ENCODE assay signal across 9 mouse cellular contexts in the genomic region with DNA sequence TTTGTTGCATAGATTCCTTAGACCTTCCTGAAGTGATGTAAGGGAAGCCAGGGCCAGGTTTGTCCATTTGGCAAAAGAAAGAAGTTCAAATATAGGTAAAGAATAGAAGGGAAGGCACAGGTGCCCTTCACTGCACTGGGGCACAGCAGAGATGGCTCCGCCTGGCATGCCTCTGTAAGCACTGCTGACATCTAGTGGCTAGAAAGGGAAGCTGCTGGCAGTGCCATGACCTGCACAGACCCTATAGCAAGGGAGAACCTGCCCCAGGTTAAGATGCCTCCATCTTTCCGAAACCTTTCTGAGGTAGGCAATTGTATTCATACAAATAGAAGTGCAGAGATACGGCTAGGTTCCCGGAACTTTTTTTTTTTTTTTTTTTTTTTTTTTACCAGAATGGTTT. TPM values are rescaled to one million over a fixed set of nuclear protein-coding genes. Genes with fewer than 3 reads are reported as not detected.
DNase-seq lines count a peak whose midpoint lies in the region; ATAC-seq and TF ChIP-seq lines count a peak whose summit lies in the region.
"Had no signal": no experiment of that assay in that cellular context is flagged by ENCODE, and none has a peak within 500 bp of the region (broad histone marks: within the 10 kb centered on the region; RNA-seq: fewer than 3 reads in every experiment).

No protein-coding gene starts in this region.

- no peak overlapping the region for H3K4me2 ChIP-seq in hindbrain, embryonic 14.5 days (replicated peaks)
- no peak overlapping the region for H3K4me2 ChIP-seq in hindbrain, embryonic 13.5 days
- H3K4me2 ChIP-seq in heart, postnatal 0 days (ENCODE audit: low read depth, low read length) = no peak overlapping the region

- peak; percentile 52 for DNase-seq in hindbrain, embryonic 14.5 days (ENCODE audit: low spot score)
- peak; percentile 18 for DNase-seq in MEL-GATA-1-ER (ENCODE audit: extremely low read depth, low read depth)
- DNase-seq in cerebellum, adult 8-10 months = peak; percentile 53
- peak; percentile 54 for DNase-seq in heart, postnatal 0 days (ENCODE audit: low spot score)
- DNase-seq in layer of hippocampus, adult 9-10 months (ENCODE audit: low spot score) = peak; percentile 26
- DNase-seq in spleen, postnatal 36 days (ENCODE audit: low spot score in 2 of 2) = peak; percentile 47 to 59

- no peak overlapping the region for H3K4me3 ChIP-seq in hindbrain, embryonic 14.5 days (replicated peaks; ENCODE audit: low read length)
- no peak overlapping the region for H3K4me3 ChIP-seq in hindbrain, embryonic 13.5 days
- no peak overlapping the region for H3K4me3 ChIP-seq in heart, postnatal 0 days (ENCODE audit: low read depth, low read length)

- no peaks in the 10 kb centered on the region for H3K27me3 ChIP-seq in hindbrain, embryonic 14.5 days (ENCODE audit: control insufficient read depth, insufficient read depth, low read length)
- no peaks in the 10 kb centered on the region for H3K27me3 ChIP-seq in hindbrain, embryonic 13.5 days
- H3K27me3 ChIP-seq in heart, postnatal 0 days (ENCODE audit: control insufficient read depth, insufficient read depth, low read length) = no peaks in the 10 kb centered on the region

- WGBS in hindbrain, embryonic 14.5 days = 84% methylated on average over 4 of the region's 4 CpGs
- WGBS in hindbrain, embryonic 13.5 days = 87% methylated on average over 4 of the region's 4 CpGs
- WGBS in heart, postnatal 0 days = 78% methylated on average over 4 of the region's 4 CpGs

- TF ChIP-seq CTCF in heart, postnatal 0 days (IDR thresholded peaks at IDR 0.05; ENCODE audit: low read depth) = peak; percentile 82

- no peak for TF ChIP-seq EP300 in heart, postnatal 0 days (IDR thresholded peaks at IDR 0.05; ENCODE audit: low read depth)

- H3K9me3 ChIP-seq in hindbrain, embryonic 14.5 days (ENCODE audit: control insufficient read depth, low read length) = no peaks in the 10 kb centered on the region
- H3K9me3 ChIP-seq in hindbrain, embryonic 13.5 days = no peaks in the 10 kb centered on the region
- H3K9me3 ChIP-seq in heart, postnatal 0 days (replicated peaks; ENCODE audit: control insufficient read depth, low read length) = no peaks in the 10 kb centered on the region

- H3K4me1 ChIP-seq in hindbrain, embryonic 14.5 days (replicated peaks; ENCODE audit: control insufficient read depth, insufficient read depth, low read length) = no peaks in the 10 kb centered on the region
- H3K4me1 ChIP-seq in hindbrain, embryonic 13.5 days (replicated peaks) = 0 out of 2 replicates have a peak, but pooled peaks cover 5% of the 10 kb centered on the region
- H3K4me1 ChIP-seq in heart, postnatal 0 days (ENCODE audit: control insufficient read depth, insufficient read depth) = no peaks in the 10 kb centered on the region

- no peak overlapping the region for H3K9ac ChIP-seq in hindbrain, embryonic 14.5 days
- no peak overlapping the region for H3K9ac ChIP-seq in hindbrain, embryonic 13.5 days
- no peak overlapping the region for H3K9ac ChIP-seq in heart, postnatal 0 days (replicated peaks; ENCODE audit: low read depth, low read length)

- peaks cover 26% of the 10 kb centered on the region for H3K36me3 ChIP-seq in hindbrain, embryonic 14.5 days (replicated peaks; ENCODE audit: control insufficient read depth, insufficient read depth)
- H3K36me3 ChIP-seq in hindbrain, embryonic 13.5 days = peaks cover 30% of the 10 kb centered on the region
- H3K36me3 ChIP-seq in heart, postnatal 0 days (replicated peaks; ENCODE audit: control insufficient read depth, insufficient read depth, low read length) = peaks cover 36% of the 10 kb centered on the region

- no peak overlapping the region for H3K27ac ChIP-seq in hindbrain, embryonic 14.5 days
- no peak overlapping the region for H3K27ac ChIP-seq in hindbrain, embryonic 13.5 days
- H3K27ac ChIP-seq in heart, postnatal 0 days (ENCODE audit: low read depth) = no peak overlapping the region
- H3K27ac ChIP-seq: macrophage had no signal

- no peak; the same call in 1 of the 2 replicates for ATAC-seq in hindbrain, embryonic 14.5 days (ENCODE audit: low FRiP score)
- no peak for ATAC-seq in hindbrain, embryonic 13.5 days (ENCODE audit: low FRiP score)
- ATAC-seq in heart, postnatal 0 days (ENCODE audit: insufficient read depth, low read depth) = peak; percentile 89
- peak; percentile 99 for ATAC-seq in megakaryocyte progenitor cell, adult 5-6 weeks (replicated peaks; ENCODE audit: poor library complexity)

RNA-seq across cellular contexts. Expression of gene Adcy7, which starts 27.9 kb away (rescaled TPM):
- 4.9 and 6.3 TPM in 2 replicates for polyA plus RNA-seq in hindbrain, embryonic 14.5 days (2014; fragmentation: Nextera tagmentation; extraction: Ambion mirVana)
- polyA plus RNA-seq in hindbrain, embryonic 13.5 days (2015; fragmentation: Nextera tagmentation; extraction: Ambion mirVana) = 2.3 and 2.7 TPM in 2 replicates
- 3.5 and 7.3 TPM in 2 replicates for total RNA-seq in heart, postnatal 0 days (2014; rRNA removed; ENCODE audit: low replicate concordance)
- polyA plus RNA-seq in heart, postnatal 0 days (2015; fragmentation: Nextera tagmentation; extraction: Ambion mirVana) = 1.2 and 1.9 TPM in 2 replicates
- 25.5 and 27.8 TPM in 2 replicates for total RNA-seq in megakaryocyte progenitor cell, adult 5-6 weeks (2015)
- total RNA-seq in megakaryocyte progenitor cell, adult 5-6 weeks (2017) = 40.6 and 41.6 TPM in 2 replicates

RNA-seq across cellular contexts. Expression of gene Tent4b, which starts 45.3 kb away (rescaled TPM):
- polyA plus RNA-seq in hindbrain, embryonic 14.5 days (2014; fragmentation: Nextera tagmentation; extraction: Ambion mirVana) = 17.1 and 18.7 TPM in 2 replicates
- polyA plus RNA-seq in hindbrain, embryonic 13.5 days (2015; fragmentation: Nextera tagmentation; extraction: Ambion mirVana) = 9.5 and 9.9 TPM in 2 replicates
- total RNA-seq in heart, postnatal 0 days (2014; rRNA removed; ENCODE audit: low replicate concordance) = 7.7 and 12.4 TPM in 2 replicates
- polyA plus RNA-seq in heart, postnatal 0 days (2015; fragmentation: Nextera tagmentation; extraction: Ambion mirVana) = 3.1 and 3.8 TPM in 2 replicates
- total RNA-seq in megakaryocyte progenitor cell, adult 5-6 weeks (2015) = 41.2 and 44.9 TPM in 2 replicates
- total RNA-seq in megakaryocyte progenitor cell, adult 5-6 weeks (2017) = 35.7 and 44.7 TPM in 2 replicates

Comparison
In these comparisons a context has a peak if more than half of its experiments do, and no peak if none do; other contexts are left out.
1. ATAC-seq: peak in heart, postnatal 0 days (single experiment) and megakaryocyte progenitor cell, adult 5-6 weeks (single experiment); none in hindbrain, embryonic 14.5 days (single experiment) and hindbrain, embryonic 13.5 days (single experiment).
2. Peak in every context shown above with its lines, with median percentiles within 50 percentile points of each other: DNase-seq.